Mouse (Mus musculus): Measurements from ENCODE around the gene Wipi2. TPM values are rescaled to one million over a fixed set of nuclear protein-coding genes. Genes with fewer than 3 reads are reported as not detected.

The Wipi2 gene
- total RNA-seq, 1 experiment, result 62.4 TPM

DNA sequence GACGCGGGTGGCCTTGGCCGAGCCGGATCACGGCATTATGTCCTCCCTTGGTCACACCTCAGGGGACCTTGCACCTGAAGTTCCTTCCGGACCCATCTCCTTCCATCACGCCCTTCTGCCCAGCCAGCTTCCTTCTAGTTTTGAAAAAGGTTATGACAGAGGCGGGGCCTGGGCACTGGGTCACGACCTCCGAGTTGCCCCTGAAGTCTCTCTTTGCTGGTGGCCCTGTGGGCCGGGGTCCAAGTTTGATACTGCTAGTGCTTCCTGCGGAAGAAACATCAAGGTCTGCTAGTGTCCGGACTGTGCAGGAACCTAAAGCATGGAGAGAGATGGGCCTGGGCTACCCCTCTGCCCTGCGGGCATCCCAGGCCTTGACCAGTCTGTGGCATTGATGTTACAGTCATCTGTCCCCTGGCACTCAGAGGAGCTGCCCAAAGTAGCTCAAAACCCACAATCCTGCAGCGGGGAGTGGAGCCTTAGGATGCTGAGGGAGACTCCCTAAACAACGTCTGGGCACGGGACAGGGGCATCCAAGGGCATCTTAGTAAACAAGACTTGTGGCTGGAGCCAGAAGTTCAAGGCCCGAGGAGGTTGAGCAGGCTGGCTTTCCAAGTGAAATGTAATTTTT lies 75.1 kb downstream of the Wipi2 start:
- no peak for TF ChIP-seq HCFC1 (IDR thresholded peaks at IDR 0.05; ENCODE audit: borderline replicate concordance, insufficient read depth, low read length)
- no peak for TF ChIP-seq ZC3H11A (IDR thresholded peaks at IDR 0.05; ENCODE audit: borderline replicate concordance, low read depth, low read length)
- TF ChIP-seq ZNF384 (IDR thresholded peaks at IDR 0.05; ENCODE audit: low read depth, low read length), result no peak
- TF ChIP-seq MAFK (IDR thresholded peaks at IDR 0.05; ENCODE audit: insufficient read depth, low read depth, low read length), result no peak
- no peak for TF ChIP-seq CHD2 (IDR thresholded peaks at IDR 0.05; ENCODE audit: low read depth, low read length)
- in situ Hi-C loops (cut with MboI; ENCODE audit: low sequenced_read_pairs in 2 of 2, unreplicated experiment in 2 of 2), result no loop called here
- H3K9ac ChIP-seq (ENCODE audit: insufficient read depth, low read depth, low read length, poor library complexity, severe bottlenecking), result peak overlapping the region; percentile 79
- H3K4me3 ChIP-seq (ENCODE audit: insufficient read depth in 1 of 2, low read depth in 1 of 2, low read length in 2 of 2, poor library complexity in 1 of 2, severe bottlenecking in 1 of 2), result peak overlapping the region; percentile 72 to 88
- no peak overlapping the region for H3K27ac ChIP-seq (ENCODE audit: insufficient read depth, low read depth, low read length, poor library complexity, severe bottlenecking)
- DNase-seq (ENCODE audit: low read depth, low spot score), result no peak
- H3K9me3 ChIP-seq (ENCODE audit: control insufficient read depth, insufficient read depth, low read depth, low read length), result no peaks in the 10 kb centered on the region
- no peaks in the 10 kb centered on the region for H3K36me3 ChIP-seq (ENCODE audit: control insufficient read depth, insufficient read depth, low read length, poor library complexity, severe bottlenecking)
- H3K4me1 ChIP-seq (ENCODE audit: control insufficient read depth in 2 of 2, insufficient read depth in 2 of 2, low read length in 2 of 2, poor library complexity in 1 of 2), result peaks cover 0 to 6% of the 10 kb centered on the region in 2 experiments; a peak in 1 of 4 replicates

DNA sequence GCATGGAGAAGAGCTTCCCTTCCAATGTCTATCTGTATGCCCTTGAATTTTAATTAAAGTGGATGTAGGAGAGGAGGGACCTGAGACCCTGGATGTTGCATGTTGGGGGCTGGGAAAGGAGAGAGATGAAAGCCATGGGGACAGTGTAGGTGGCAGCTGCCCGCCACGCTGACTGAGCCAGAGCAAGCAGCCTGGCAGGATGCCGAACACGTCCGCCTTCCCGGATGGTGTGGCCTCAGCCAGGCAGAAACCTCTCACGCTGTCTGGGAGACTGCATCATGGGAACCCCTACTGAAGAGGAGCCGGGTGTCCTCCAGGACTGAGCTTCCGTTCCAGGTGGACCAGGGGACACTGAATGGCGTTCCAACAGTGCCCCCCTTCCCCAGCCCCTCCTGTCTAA lies 76.1 kb downstream of the Wipi2 start:
- Histone ChIP-seq H3K9ac (ENCODE audit: insufficient read depth, low read depth, low read length, poor library complexity, severe bottlenecking) (no peak overlapping the region), H3K9me3 (ENCODE audit: control insufficient read depth, insufficient read depth, low read depth, low read length) (no peaks in the 10 kb centered on the region), H3K27ac (ENCODE audit: insufficient read depth, low read depth, low read length, poor library complexity, severe bottlenecking) (no peak overlapping the region), H3K4me3 (ENCODE audit: insufficient read depth in 1 of 2, low read depth in 1 of 2, low read length in 2 of 2, poor library complexity in 1 of 2, severe bottlenecking in 1 of 2) (no peak overlapping the region), H3K4me1 (ENCODE audit: control insufficient read depth in 2 of 2, insufficient read depth in 2 of 2, low read length in 2 of 2, poor library complexity in 1 of 2) (peaks cover 0 to 6% of the 10 kb centered on the region in 2 experiments; a peak in 1 of 4 replicates), H3K36me3 (ENCODE audit: control insufficient read depth, insufficient read depth, low read length, poor library complexity, severe bottlenecking) (no peaks in the 10 kb centered on the region)
- in situ Hi-C loops (cut with MboI; ENCODE audit: low sequenced_read_pairs in 2 of 2, unreplicated experiment in 2 of 2), result no loop called here
- TF ChIP-seq HCFC1 (IDR thresholded peaks at IDR 0.05; ENCODE audit: borderline replicate concordance, insufficient read depth, low read length) (no peak), MAFK (IDR thresholded peaks at IDR 0.05; ENCODE audit: insufficient read depth, low read depth, low read length) (no peak), CHD2 (IDR thresholded peaks at IDR 0.05; ENCODE audit: low read depth, low read length) (no peak)
- DNase-seq (ENCODE audit: low read depth, low spot score), result no peak

DNA sequence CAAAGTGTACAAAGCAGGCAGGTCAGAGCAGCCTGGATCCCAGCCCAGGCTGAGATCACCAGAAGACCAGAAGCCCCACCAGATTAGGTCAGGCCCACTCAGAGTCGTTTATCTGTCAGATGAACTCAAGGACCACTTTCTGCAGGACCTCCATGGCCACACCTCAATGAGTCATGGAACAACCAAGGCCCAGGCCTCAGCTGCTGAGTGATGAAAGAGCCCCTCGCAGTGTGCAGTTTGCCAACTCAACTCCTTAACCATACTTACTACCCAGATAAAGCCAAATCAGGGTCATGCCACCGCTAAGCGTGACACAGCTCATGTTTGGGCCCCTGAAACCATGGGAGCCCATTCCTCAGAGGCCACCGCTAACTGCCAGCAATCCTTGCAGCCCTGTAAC lies 80.2 kb downstream of the Wipi2 start:
- H3K36me3 ChIP-seq (ENCODE audit: control insufficient read depth, insufficient read depth, low read length, poor library complexity, severe bottlenecking), result no peaks in the 10 kb centered on the region
- DNase-seq (ENCODE audit: low read depth, low spot score), result no peak
- H3K4me3 ChIP-seq (ENCODE audit: insufficient read depth in 1 of 2, low read depth in 1 of 2, low read length in 2 of 2, poor library complexity in 1 of 2, severe bottlenecking in 1 of 2), result no peak overlapping the region
- no peaks in the 10 kb centered on the region for H3K9me3 ChIP-seq (ENCODE audit: control insufficient read depth, insufficient read depth, low read depth, low read length)
- no peak overlapping the region for H3K9ac ChIP-seq (ENCODE audit: insufficient read depth, low read depth, low read length, poor library complexity, severe bottlenecking)
- TF ChIP-seq MAFK (IDR thresholded peaks at IDR 0.05; ENCODE audit: insufficient read depth, low read depth, low read length), result no peak
- no peak for TF ChIP-seq ZC3H11A (IDR thresholded peaks at IDR 0.05; ENCODE audit: borderline replicate concordance, low read depth, low read length)
- no peak for TF ChIP-seq CHD2 (IDR thresholded peaks at IDR 0.05; ENCODE audit: low read depth, low read length)
- TF ChIP-seq HCFC1 (IDR thresholded peaks at IDR 0.05; ENCODE audit: borderline replicate concordance, insufficient read depth, low read length), result no peak
- TF ChIP-seq ZNF384 (IDR thresholded peaks at IDR 0.05; ENCODE audit: low read depth, low read length), result no peak
- in situ Hi-C loops (cut with MboI; ENCODE audit: low sequenced_read_pairs in 2 of 2, unreplicated experiment in 2 of 2), result no loop called here
- peaks cover 0 to under 1% of the 10 kb centered on the region in 2 experiments; a peak in 1 of 4 replicates for H3K4me1 ChIP-seq (ENCODE audit: control insufficient read depth in 2 of 2, insufficient read depth in 2 of 2, low read length in 2 of 2, poor library complexity in 1 of 2)
- H3K27ac ChIP-seq (ENCODE audit: insufficient read depth, low read depth, low read length, poor library complexity, severe bottlenecking), result no peak overlapping the region

DNA sequence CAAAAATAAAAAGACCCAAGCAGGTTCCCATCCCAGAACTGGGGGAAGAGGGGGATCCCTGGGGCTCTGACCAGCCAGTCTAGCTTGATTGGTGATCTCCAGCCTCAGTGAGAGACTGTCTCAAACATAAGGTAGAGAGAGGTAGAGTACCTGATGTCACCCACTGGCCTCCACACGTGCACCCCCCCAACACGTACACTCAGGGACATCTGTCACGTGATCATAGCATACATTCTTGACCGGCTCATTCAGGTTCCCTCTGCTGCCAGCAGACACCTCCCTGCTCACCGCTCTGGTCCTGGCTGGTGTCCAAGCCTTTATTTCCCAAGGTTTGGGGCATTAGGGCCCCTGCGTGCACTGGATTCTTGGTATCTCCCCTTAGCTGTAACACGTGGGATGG lies 81.9 kb downstream of the Wipi2 start:
- H3K4me3 ChIP-seq (ENCODE audit: insufficient read depth in 1 of 2, low read depth in 1 of 2, low read length in 2 of 2, poor library complexity in 1 of 2, severe bottlenecking in 1 of 2), result no peak overlapping the region
- no peak for DNase-seq (ENCODE audit: low read depth, low spot score)
- H3K4me1 ChIP-seq (ENCODE audit: control insufficient read depth in 2 of 2, insufficient read depth in 2 of 2, low read length in 2 of 2, poor library complexity in 1 of 2), result no peaks in the 10 kb centered on the region
- H3K9me3 ChIP-seq (ENCODE audit: control insufficient read depth, insufficient read depth, low read depth, low read length), result no peaks in the 10 kb centered on the region
- no peak overlapping the region for H3K27ac ChIP-seq (ENCODE audit: insufficient read depth, low read depth, low read length, poor library complexity, severe bottlenecking)
- in situ Hi-C loops (cut with MboI; ENCODE audit: low sequenced_read_pairs in 2 of 2, unreplicated experiment in 2 of 2), result no loop called here
- TF ChIP-seq MAFK (IDR thresholded peaks at IDR 0.05; ENCODE audit: insufficient read depth, low read depth, low read length) (no peak), ZC3H11A (IDR thresholded peaks at IDR 0.05; ENCODE audit: borderline replicate concordance, low read depth, low read length) (no peak), HCFC1 (IDR thresholded peaks at IDR 0.05; ENCODE audit: borderline replicate concordance, insufficient read depth, low read length) (no peak), CHD2 (IDR thresholded peaks at IDR 0.05; ENCODE audit: low read depth, low read length) (no peak), ZNF384 (IDR thresholded peaks at IDR 0.05; ENCODE audit: low read depth, low read length) (no peak)
- H3K36me3 ChIP-seq (ENCODE audit: control insufficient read depth, insufficient read depth, low read length, poor library complexity, severe bottlenecking), result no peaks in the 10 kb centered on the region
- H3K9ac ChIP-seq (ENCODE audit: insufficient read depth, low read depth, low read length, poor library complexity, severe bottlenecking), result no peak overlapping the region
